11 mouse cellular contexts compared by ENCODE assay signal in the genomic region with DNA sequence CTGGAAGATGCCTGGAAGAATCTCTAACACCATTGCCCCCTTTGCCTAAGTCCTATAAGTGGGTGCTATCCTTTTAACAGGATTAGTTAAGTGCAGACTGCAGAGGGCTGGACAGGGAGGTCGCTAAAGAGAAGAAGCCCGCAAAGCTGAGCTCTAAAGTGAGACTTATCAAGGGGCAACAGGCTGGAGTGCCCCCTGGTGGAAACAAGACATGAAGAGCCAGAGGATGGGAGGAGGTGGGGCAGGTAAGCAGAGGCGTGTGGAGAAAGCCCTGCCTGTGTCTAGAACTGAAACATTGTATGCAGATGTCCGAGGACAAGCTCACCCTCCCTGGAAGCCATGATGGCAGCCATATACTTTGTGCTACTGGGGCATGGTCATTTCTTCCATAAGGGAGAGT. TPM values are rescaled to one million over a fixed set of nuclear protein-coding genes. Genes with fewer than 3 reads are reported as not detected.
DNase-seq lines count a peak whose midpoint lies in the region; ATAC-seq and TF ChIP-seq lines count a peak whose summit lies in the region.
"Had no signal": no experiment of that assay in that cellular context is flagged by ENCODE, and none has a peak within 500 bp of the region (broad histone marks: within the 10 kb centered on the region; RNA-seq: fewer than 3 reads in every experiment).

No protein-coding gene starts in this region.

- WGBS in lung, adult 2 months = 60% methylated on average over 4 of the region's 4 CpGs
- 70% methylated on average over 4 of the region's 4 CpGs for WGBS in lung, postnatal 0 days

- in situ Hi-C loops in CH12.LX (cut with MboI; ENCODE audit: low pct_ligation_motif_present, low pct_unique_long_range_greater_than_20kb, low sequenced_read_pairs) = no loop called here

- no peak overlapping the region for H3K4me2 ChIP-seq in lung, postnatal 0 days (replicated peaks; ENCODE audit: low read depth, low read length)
- H3K4me2 ChIP-seq in CH12.LX (ENCODE audit: insufficient read depth, low read depth, poor library complexity, severe bottlenecking) = no peak overlapping the region
- H3K4me2 ChIP-seq: limb, embryonic 12.5 days had no signal

- peak; percentile 11 for TF ChIP-seq RAD21 in CH12.LX (IDR thresholded peaks at IDR 0.05; ENCODE audit: low read depth, low read length)

- H3K79me2 ChIP-seq in CH12.LX (replicated peaks; ENCODE audit: control insufficient read depth, extremely low read depth, insufficient read depth, poor library complexity, severe bottlenecking) = no peaks in the 10 kb centered on the region

- H3K36me3 ChIP-seq in lung, postnatal 0 days (ENCODE audit: insufficient read depth, low read length) = no peaks in the 10 kb centered on the region
- no peaks in the 10 kb centered on the region for H3K36me3 ChIP-seq in CH12.LX (replicated peaks in 1 of 2; ENCODE audit: control insufficient read depth in 1 of 2, insufficient read depth in 1 of 2, low read length in 1 of 2)
- no peaks in the 10 kb centered on the region for H3K36me3 ChIP-seq in splenic B cell, adult 2 months (ENCODE audit: control insufficient read depth, insufficient read depth, low read length, poor library complexity, severe bottlenecking)
- H3K36me3 ChIP-seq: embryonic facial prominence, embryonic 10.5 days; limb, embryonic 12.5 days had no signal

- ATAC-seq in lung, postnatal 0 days = no peak
- ATAC-seq: forebrain, embryonic 13.5 days had no signal

- H3K27me3 ChIP-seq in lung, postnatal 0 days (replicated peaks; ENCODE audit: insufficient read depth, low read length) = no peaks in the 10 kb centered on the region
- H3K27me3 ChIP-seq in CH12.LX (replicated peaks) = peaks cover 20% of the 10 kb centered on the region
- H3K27me3 ChIP-seq in splenic B cell, adult 2 months (ENCODE audit: control insufficient read depth, insufficient read depth, low read length, poor library complexity, severe bottlenecking) = no peaks in the 10 kb centered on the region
- H3K27me3 ChIP-seq: forebrain, embryonic 13.5 days; limb, embryonic 12.5 days had no signal

- no peak overlapping the region for H3K27ac ChIP-seq in lung, postnatal 0 days (ENCODE audit: low read length)
- H3K27ac ChIP-seq in CH12.LX (ENCODE audit: insufficient read depth, low read depth) = no peak overlapping the region
- H3K27ac ChIP-seq: embryonic facial prominence, embryonic 10.5 days; forebrain, embryonic 13.5 days; limb, embryonic 12.5 days had no signal

- no peaks in the 10 kb centered on the region for H3K4me1 ChIP-seq in lung, adult 2 months (ENCODE audit: control insufficient read depth, insufficient read depth, low read length)
- no peaks in the 10 kb centered on the region for H3K4me1 ChIP-seq in lung, postnatal 0 days (ENCODE audit: insufficient read depth, low read depth, low read length)
- peaks cover 8 to 9% of the 10 kb centered on the region in 2 experiments for H3K4me1 ChIP-seq in CH12.LX (ENCODE audit: control insufficient read depth in 1 of 2, insufficient read depth in 2 of 2)
- H3K4me1 ChIP-seq: forebrain, embryonic 13.5 days; limb, embryonic 12.5 days had no signal

- TF ChIP-seq POLR2A in lung, adult 2 months (IDR thresholded peaks at IDR 0.05; ENCODE audit: borderline replicate concordance, extremely low read depth, low read depth, low read length) = no peak
- no peak for TF ChIP-seq POLR2A in CH12.LX (IDR thresholded peaks at IDR 0.05; ENCODE audit: low read depth, low read length)

- intact Hi-C loops in left cerebral cortex, postnatal 36 days (cut with DNase I) = no loop called here
- intact Hi-C loops in gastrocnemius, postnatal 14 days (cut with DNase I; ENCODE audit: low total_unique reads) = loop anchor here (2.0 kb wide), 1 partner anchor 171 kb away; no protein-coding TSS in a partner anchor

- no peak overlapping the region for H3K4me3 ChIP-seq in lung, adult 2 months (replicated peaks; ENCODE audit: extremely low read depth, low read depth, low read length)
- no peak overlapping the region for H3K4me3 ChIP-seq in lung, postnatal 0 days (ENCODE audit: low read depth, low read length)
- H3K4me3 ChIP-seq in CH12.LX (replicated peaks in 1 of 3; ENCODE audit: low read depth in 2 of 3, low read length in 2 of 3, poor library complexity in 1 of 3) = no peak overlapping the region
- H3K4me3 ChIP-seq: forebrain, embryonic 13.5 days; limb, embryonic 12.5 days had no signal

- dilution Hi-C loops in CH12.LX (cut with MboI; ENCODE audit: extremely low pct_ligation_motif_present, extremely low pct_unique_long_range_greater_than_20kb, low sequenced_read_pairs) = no loop called here

- H3K9ac ChIP-seq in lung, postnatal 0 days (replicated peaks; ENCODE audit: low read depth) = no peak overlapping the region
- H3K9ac ChIP-seq in CH12.LX (ENCODE audit: insufficient read depth, low read depth) = no peak overlapping the region
- H3K9ac ChIP-seq: forebrain, embryonic 13.5 days; limb, embryonic 12.5 days; liver, postnatal 0 days had no signal

- 0 out of 2 replicates have a peak, but pooled peaks have one; percentile 7 for TF ChIP-seq CTCF in lung, adult 2 months (IDR thresholded peaks at IDR 0.05; ENCODE audit: insufficient read depth, low read length)
- TF ChIP-seq CTCF in lung, postnatal 0 days (IDR thresholded peaks at IDR 0.05) = no peak
- TF ChIP-seq CTCF in CH12.LX (conservative IDR thresholded peaks at IDR 0.05 in 1 of 2, IDR thresholded peaks at IDR 0.05 in 1 of 2; ENCODE audit: low read depth in 2 of 2, low read length in 2 of 2) = peak in 1 of 2 experiments; percentile 58; a peak in 2 of 4 replicates

- TF ChIP-seq EP300 in lung, postnatal 0 days (IDR thresholded peaks at IDR 0.05) = no peak
- TF ChIP-seq EP300 in CH12.LX (IDR thresholded peaks at IDR 0.05; ENCODE audit: low read length) = no peak

- DNase-seq in lung, adult 2 months = no peak
- no peak for DNase-seq in lung, postnatal 0 days (ENCODE audit: low spot score)
- peak; percentile 19 to 30 for DNase-seq in B cell, adult 2 months
- no peak for DNase-seq in CH12.LX (ENCODE audit: extremely low read depth)
- DNase-seq in splenic B cell, adult 2 months (ENCODE audit: low read depth, low spot score) = peak; percentile 39
- DNase-seq in left cerebral cortex, postnatal 36 days (ENCODE audit: low spot score in 2 of 2) = no peak
- no peak for DNase-seq in gastrocnemius, postnatal 14 days

- no peaks in the 10 kb centered on the region for H3K9me3 ChIP-seq in lung, postnatal 0 days (ENCODE audit: low read length)
- no peaks in the 10 kb centered on the region for H3K9me3 ChIP-seq in CH12.LX (replicated peaks; ENCODE audit: low read length)
- H3K9me3 ChIP-seq: embryonic facial prominence, embryonic 10.5 days; forebrain, embryonic 13.5 days; limb, embryonic 12.5 days had no signal

TF ChIP-seq in CH12.LX, 34 proteins besides CTCF, POLR2A, EP300 and RAD21:
- TF ChIP-seq NELFE (IDR thresholded peaks at IDR 0.05; ENCODE audit: low read depth, low read length) (no peak), SMC3 (IDR thresholded peaks at IDR 0.05; ENCODE audit: low read depth, low read length) (peak; percentile 38; the same call in 1 of the 2 replicates)
TF ChIP-seq in CH12.LX: peak in this region for 1.

RNA-seq across cellular contexts. Expression of a gene that starts 16.7 kb away (rescaled TPM):
- polyA plus RNA-seq in lung, adult 2 months (2012; rRNA removed) = 14.5 and 14.8 TPM in 2 replicates
- polyA plus RNA-seq in lung, postnatal 0 days (2015; fragmentation: Nextera tagmentation; extraction: Ambion mirVana) = 4.3 and 5.6 TPM in 2 replicates
- total RNA-seq in CH12.LX (2012; rRNA removed) (not detected in 2 replicates), CH12.LX (2014; rRNA removed) (not detected in 2 replicates)
- not detected in 2 replicates for polyA plus RNA-seq in CH12.LX (2012; ENCODE audit: insufficient read length, low read depth)
- total RNA-seq in left cerebral cortex, postnatal 36 days (2021) = 10 to 100 TPM; 38.0 to 38.2 TPM
- 1 to 10 TPM; 7.1 to 9.0 TPM for total RNA-seq in gastrocnemius, postnatal 14 days (2021)

Comparison
In these comparisons a context has a peak if more than half of its experiments do, and no peak if none do; other contexts are left out.
1. DNase-seq: peak in B cell, adult 2 months (2 of 2) and splenic B cell, adult 2 months (single experiment); none in lung, adult 2 months (single experiment), lung, postnatal 0 days (single experiment), CH12.LX (single experiment), left cerebral cortex, postnatal 36 days (0 of 2) and gastrocnemius, postnatal 14 days (single experiment).
2. RNA of a gene that starts 16.7 kb away (total RNA-seq): 38.0 to 38.2 TPM in left cerebral cortex, postnatal 36 days and 7.1 to 9.0 TPM in gastrocnemius, postnatal 14 days; not detected in CH12.LX; every median in the first group is over 4 times any median in the second.